Mouse (Mus musculus) cerebellum, adult 2 months (tissue): Measurements from ENCODE around the gene Akip1.

Source experiments
- CTCF ChIP-seq: fragments of 200-500 bp; IDR thresholded peaks from 2 replicates; pipeline ENCODE4 v1.5.1; 2011; ENCODE audit warnings: low read depth, mild to moderate bottlenecking, control low read depth, low read length, moderate library complexity, borderline replicate concordance; ENCODE audit not compliant: insufficient read depth
- POLR2A ChIP-seq: fragments of 200-500 bp; IDR thresholded peaks from 2 replicates; pipeline ENCODE4 v1.6.1; 2011; ENCODE audit warnings: low read length, control low read depth, borderline replicate concordance; ENCODE audit not compliant: insufficient read depth

DNA sequence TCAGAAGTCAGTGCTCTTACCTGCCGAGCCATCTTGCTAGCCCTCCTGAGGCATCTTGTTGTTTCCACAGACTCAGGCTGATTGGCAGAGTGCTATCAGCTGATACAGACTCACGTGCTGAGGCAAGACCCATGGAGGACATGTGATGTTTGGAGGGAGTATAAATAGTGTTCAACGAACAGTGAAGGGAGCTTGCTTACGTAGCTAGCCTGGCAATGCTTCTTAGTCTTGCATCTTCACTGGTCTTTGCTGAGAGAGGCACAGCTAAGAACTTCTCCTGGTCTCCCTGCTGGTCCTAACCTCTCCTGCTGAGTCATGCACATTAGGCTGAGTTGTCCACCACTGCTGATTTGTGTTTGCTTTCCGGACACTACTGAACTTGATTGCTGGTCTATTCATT is 48.6 kb upstream of the Akip1 start:
- no peak for TF ChIP-seq CTCF
- no peak for TF ChIP-seq POLR2A
